Mouse (Mus musculus) monocyte, adult 2 months (primary cell): ENCODE measurements at regions not wholly inside any gene's neighbourhood (a gene's known extent, or its start where the extent isn't known, plus 50 kb on each side); places are given as distances from the start of the nearest gene placed in this dataset.

Experiments
- DNase-seq, 2 experiments: peaks; one replicate each; pipeline ENCODE4 v3.0.0; 2022; ENCODE audit warnings: low spot score in 2 of 2, low read depth in 1 of 2

DNA sequence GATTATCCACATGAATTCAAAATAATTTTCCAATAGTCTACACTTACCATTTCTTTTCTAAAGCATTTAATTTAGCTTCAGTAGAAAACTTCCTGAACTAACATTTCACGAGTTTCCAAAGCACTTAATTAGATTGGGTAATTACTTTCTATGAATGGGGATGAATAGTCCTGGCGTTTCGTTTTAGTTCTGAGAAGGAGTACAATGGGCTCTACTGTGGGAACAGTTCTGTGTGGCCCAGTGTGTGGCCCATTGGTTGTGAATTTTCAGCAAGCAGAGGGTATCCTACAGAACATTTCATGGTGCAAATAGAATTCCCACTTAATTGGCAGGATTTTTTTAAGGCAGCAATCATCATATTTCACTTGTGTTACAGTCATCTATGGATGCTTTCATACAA is 95.5 kb downstream of the 1700017N19Rik start:
- no peak for DNase-seq

DNA sequence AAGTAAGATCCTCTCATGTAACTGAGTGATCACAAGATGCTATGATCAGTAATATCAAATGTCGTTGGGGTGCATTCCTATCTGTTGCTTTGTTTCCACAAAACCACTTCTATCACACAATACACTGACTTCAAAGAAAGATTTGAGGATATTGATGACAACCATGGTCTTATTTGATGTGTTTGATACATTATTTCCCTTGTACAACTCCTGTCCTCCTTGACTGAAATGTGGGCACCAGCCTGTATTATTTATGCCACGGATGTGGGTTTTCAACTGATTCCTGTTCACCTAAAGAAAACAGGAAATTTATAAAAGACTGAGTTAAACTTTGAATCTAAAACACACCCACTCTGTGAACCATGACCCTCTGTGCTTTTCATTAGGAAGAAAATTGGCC is 105.7 kb downstream of the 1700017N19Rik start:
- DNase-seq: no peak

DNA sequence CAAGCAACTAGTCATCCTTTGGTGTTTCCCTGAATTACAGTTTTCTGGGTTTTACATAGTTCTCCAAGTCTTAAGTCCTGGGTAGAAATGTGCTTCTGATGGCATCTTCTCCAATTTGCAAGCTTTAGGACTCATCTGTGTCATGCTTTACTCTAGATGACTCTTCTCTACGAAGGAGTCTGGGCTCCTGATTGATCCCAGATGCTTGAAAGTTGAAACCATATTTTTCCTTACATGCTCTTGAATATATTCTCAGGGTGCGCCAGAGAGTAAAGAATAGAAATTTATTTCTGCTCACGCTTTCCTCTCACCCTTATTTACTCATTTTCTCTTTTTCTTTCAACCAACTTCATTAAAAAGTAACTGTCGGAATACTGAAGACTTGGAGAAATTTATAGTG is 108.9 kb downstream of the 1700017N19Rik start:
- DNase-seq: no peak

- no peak for DNase-seq
Observed at GRCm38 (mm10) chr10:100700281-100701205, 110.3 kb downstream of the 1700017N19Rik start.

- no peak for DNase-seq
Observed at GRCm38 (mm10) chr10:100701938-100702337, 111.7 kb downstream of the 1700017N19Rik start.

- no peak for DNase-seq
Observed at GRCm38 (mm10) chr10:100716084-100716667, 125.9 kb downstream of the 1700017N19Rik start.

DNA sequence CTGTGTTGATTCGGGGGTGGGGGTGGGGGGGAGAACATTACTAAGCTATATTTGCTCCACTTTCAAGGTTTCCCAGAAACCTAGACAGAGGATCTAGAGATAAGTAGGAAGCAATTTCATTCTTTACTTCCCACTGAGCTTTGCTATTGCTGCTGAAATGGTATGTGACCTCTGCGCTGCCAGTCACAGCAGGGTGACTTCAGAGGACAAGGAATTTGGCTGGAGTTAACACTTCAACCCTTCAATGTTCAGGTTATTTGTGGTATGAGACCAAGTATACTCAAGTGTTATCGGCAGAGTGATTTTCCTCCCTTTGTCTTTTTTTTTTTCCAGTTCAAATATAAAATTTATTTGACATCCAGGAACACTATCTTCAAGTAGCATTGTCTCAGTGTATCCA is 128.3 kb downstream of the 1700017N19Rik start:
- no peak for DNase-seq

GRCm38 (mm10) chr10:100741269-100741668 is 151.0 kb downstream of the 1700017N19Rik start:
- no peak for DNase-seq

DNA sequence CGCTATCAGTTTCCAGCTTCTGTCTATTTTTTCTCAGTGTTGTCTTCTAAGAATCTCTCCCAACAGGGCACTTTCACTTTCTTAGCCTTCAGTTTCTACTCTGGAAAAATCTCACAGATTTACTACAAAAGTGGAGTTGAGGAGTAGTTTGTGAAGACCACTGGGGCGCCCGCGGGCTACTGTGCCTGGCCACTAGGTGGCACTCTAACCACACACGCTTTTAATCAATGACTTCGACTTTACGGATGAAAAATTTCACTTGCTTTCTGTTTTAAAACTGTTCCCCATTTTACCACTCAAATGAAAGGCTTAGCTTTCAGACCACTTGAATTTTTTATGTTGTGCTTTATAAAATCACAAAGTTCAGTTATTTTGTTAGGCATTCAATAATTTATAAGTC is 151.8 kb downstream of the 1700017N19Rik start:
- peak in 1 of 2 experiments; percentile 2 for DNase-seq

- no peak for DNase-seq
Observed at GRCm38 (mm10) chr10:100746151-100746550, 155.9 kb downstream of the 1700017N19Rik start.

- DNase-seq: no peak
Observed at GRCm38 (mm10) chr10:100754957-100755356, 164.7 kb downstream of the 1700017N19Rik start.

- DNase-seq: no peak
Observed at GRCm38 (mm10) chr10:100774252-100774651, 184.0 kb downstream of the 1700017N19Rik start.

DNA sequence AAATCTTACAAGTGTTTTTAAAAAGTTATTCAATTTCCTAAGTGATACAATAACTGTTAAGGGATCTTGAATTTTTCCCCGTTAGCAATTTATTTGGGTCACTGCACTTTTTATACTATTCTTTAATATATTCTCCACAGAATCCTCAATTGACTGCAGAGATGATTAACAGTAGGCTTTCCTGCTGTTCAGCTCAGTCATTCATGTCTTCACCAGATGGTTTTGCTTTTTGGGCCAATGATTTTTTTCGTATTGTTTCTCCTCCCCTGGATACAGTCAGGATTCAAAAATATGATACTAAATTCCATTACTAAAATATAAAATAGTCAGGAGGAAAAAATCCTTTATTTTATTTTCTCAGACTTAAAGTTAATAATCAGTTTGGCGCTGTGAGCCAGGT is 201.9 kb downstream of the 1700017N19Rik start:
- no peak for DNase-seq

- DNase-seq: no peak
Observed at GRCm38 (mm10) chr10:100792569-100792968, 202.3 kb downstream of the 1700017N19Rik start.

GRCm38 (mm10) chr10:100795215-100795972 is 205.1 kb downstream of the 1700017N19Rik start:
- no peak for DNase-seq

DNA sequence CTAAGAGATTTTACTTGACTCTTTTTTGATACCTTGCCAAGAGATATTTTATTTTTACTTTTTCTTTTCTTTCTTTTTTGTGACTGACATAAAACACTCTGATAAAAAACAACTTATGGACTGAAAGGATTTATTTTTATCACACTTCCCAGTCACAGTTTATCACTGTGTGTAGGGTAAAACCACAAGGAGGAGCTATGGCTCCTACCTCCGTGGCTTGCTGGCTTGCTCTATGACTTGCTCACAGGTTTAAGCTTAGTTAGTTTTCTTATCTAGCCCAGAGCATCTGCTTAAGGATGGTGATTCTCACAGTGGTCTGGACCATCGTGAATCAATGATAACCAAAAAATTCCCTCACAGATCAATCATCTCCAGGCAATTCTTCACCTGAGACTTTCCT is 221.4 kb downstream of the 1700017N19Rik start:
- DNase-seq: no peak

- no peak for DNase-seq
Observed at GRCm38 (mm10) chr10:100834794-100835193, 244.5 kb downstream of the 1700017N19Rik start.

DNA sequence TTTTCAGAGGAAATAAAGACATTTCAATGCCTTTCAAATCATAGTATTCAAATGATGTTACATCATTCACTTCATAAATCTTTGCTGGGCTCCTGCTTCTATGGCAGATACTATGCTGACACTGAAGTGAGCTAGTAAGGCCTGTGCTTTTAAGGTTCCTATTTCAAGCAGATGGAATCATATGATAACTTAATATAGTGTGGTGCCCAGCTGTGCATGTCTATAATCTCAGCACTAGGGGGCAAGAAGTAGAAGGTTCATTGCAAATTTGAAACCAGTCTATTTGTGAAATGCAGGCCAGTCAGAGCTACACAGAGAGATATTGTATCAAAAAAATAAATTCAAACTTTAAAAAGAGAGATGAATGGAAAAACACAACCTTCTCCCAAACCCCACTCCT is 262.9 kb downstream of the 1700017N19Rik start:
- DNase-seq: no peak

DNA sequence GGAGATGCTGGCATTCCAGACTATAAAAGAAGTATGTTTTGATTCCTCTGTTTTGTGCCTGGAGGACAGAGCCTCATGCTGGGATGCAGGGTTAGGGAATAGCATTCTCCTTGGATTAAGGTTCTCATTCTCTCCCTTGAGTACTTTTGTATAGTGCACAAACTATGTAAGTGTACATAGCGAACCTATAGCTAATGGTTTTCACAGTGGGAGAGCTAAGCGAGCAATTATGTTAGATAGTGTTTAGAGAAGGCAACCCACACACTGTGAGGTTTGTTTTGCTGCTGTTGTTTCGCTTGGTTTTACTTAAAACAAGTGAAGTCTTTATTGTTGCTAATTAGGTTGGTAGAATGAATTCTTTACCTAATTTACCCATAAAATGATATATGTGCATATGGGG is 266.2 kb downstream of the 1700017N19Rik start:
- DNase-seq: no peak

- no peak for DNase-seq
Observed at GRCm38 (mm10) chr10:100865501-100866181, 275.4 kb downstream of the 1700017N19Rik start.

GRCm38 (mm10) chr10:100868360-100868916 is 278.2 kb downstream of the 1700017N19Rik start:
- DNase-seq: no peak
